Mouse (Mus musculus) hindbrain, embryonic 12.5 days (tissue): Measurements from ENCODE around the gene Fam43a. TPM values are rescaled to one million over a fixed set of nuclear protein-coding genes. Genes with fewer than 3 reads are reported as not detected.

Experiments
- ATAC-seq: fragments of 200-750 bp; cut with Nextera tagmentation; 2 replicates; pipeline ENCODE4 v1.8.0; 2017; ENCODE audit warnings: moderate TSS enrichment; ENCODE audit not compliant: low FRiP score
- H3K27ac ChIP-seq: fragments of 300-500 bp; sonication (generic); 2 replicates; pipeline ENCODE4 v1.5.1; 2016; ENCODE audit warnings: mild to moderate bottlenecking
- H3K27me3 ChIP-seq: fragments of 300-500 bp; sonication (generic); 2 replicates; pipeline ENCODE4 v1.6.1; 2016; ENCODE audit warnings: mild to moderate bottlenecking
- H3K36me3 ChIP-seq: fragments of 300-500 bp; sonication (generic); 2 replicates; pipeline ENCODE4 v1.6.1; 2016; ENCODE audit warnings: mild to moderate bottlenecking
- H3K4me1 ChIP-seq: fragments of 300-500 bp; sonication (generic); 2 replicates; pipeline ENCODE4 v1.6.1; 2016
- H3K4me2 ChIP-seq: fragments of 300-500 bp; sonication (generic); replicated peaks from 2 replicates; pipeline ENCODE4 v1.6.1; 2016; ENCODE audit warnings: mild to moderate bottlenecking
- H3K4me3 ChIP-seq: fragments of 300-500 bp; sonication (generic); 2 replicates; pipeline ENCODE4 v1.5.1; 2016; ENCODE audit warnings: mild to moderate bottlenecking
- H3K9ac ChIP-seq: fragments of 300-500 bp; sonication (generic); 2 replicates; pipeline ENCODE4 v1.6.1; 2016; ENCODE audit warnings: mild to moderate bottlenecking, moderate library complexity
- H3K9me3 ChIP-seq: fragments of 300-500 bp; sonication (generic); replicated peaks from 2 replicates; pipeline ENCODE4 v1.6.1; 2016; ENCODE audit warnings: mild to moderate bottlenecking
- WGBS: fragments of 180-500 bp; shearing (Covaris S2); methylation state at CpG from one replicate; pipeline ENCODE4 v1.1.7; 2016; 5-methylcytosine and 5-hydroxymethylcytosine counted together
- polyA plus RNA-seq: library from polyadenylated mRNA; unstranded; fragments of >200 nt; fragmentation: Nextera tagmentation; extraction: Ambion mirVana; gene quantifications from 2 replicates; pipeline ENCODE4 v1.2.1, GENCODE M21; 2016

Fam43a gene
- polyA plus RNA-seq, 1 experiment from 2014 or later = 17.5 TPM

DNA sequence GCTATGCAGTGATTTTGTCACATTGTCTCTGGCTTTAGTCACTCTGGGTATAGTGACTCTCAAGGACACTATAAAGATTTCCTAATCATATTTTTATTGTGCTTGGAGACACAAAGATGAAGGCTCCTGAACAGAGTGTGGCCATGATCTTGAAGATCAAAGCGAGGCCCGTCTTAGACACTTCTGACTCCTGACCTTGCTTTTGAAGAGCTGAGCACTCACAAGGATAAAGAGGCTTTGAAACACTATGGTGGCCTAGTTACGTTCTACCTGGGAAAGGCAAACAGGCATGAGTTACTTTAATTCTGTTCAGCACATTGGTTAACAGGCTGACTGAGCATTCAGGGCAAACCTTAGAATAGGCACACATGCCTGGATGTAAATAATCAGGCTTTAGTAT is 16.8 kb downstream of the Fam43a start:
- Histone ChIP-seq H3K4me1 (peaks cover 10% of the 10 kb centered on the region), H3K27me3 (no peaks in the 10 kb centered on the region), H3K27ac (no peak overlapping the region), H3K9me3 (no peaks in the 10 kb centered on the region), H3K9ac (no peak overlapping the region), H3K36me3 (no peaks in the 10 kb centered on the region), H3K4me2 (no peak overlapping the region), H3K4me3 (no peak overlapping the region)
- ATAC-seq = no peak
- 85% methylated on average over 3 of the region's 3 CpGs for WGBS

DNA sequence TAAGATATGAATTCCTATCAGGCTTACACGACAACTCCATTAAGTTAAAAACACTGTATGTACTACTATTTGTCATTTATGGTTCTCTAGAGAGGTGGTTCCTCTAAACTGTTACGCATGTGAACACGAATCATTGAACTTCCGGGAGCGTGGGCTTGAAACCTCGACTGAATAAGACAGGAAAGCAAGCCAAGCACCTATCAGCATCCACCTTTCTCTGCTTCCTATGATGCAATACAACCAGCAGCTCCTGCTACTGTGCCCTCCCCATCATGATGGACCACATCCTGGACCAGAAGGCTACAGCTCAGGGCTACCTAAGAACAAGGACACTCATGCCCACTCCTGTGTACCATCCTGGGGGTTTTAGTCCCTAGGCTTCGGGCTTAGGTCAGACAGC is 24.1 kb downstream of the Fam43a start:
- H3K9me3 ChIP-seq = no peaks in the 10 kb centered on the region
- no peaks in the 10 kb centered on the region; the same call in 1 of the 2 replicates for H3K4me1 ChIP-seq
- H3K4me3 ChIP-seq = no peak overlapping the region
- no peak overlapping the region for H3K4me2 ChIP-seq
- H3K27me3 ChIP-seq = no peaks in the 10 kb centered on the region
- H3K36me3 ChIP-seq = no peaks in the 10 kb centered on the region
- ATAC-seq = no peak
- 82% methylated on average over 7 of the region's 7 CpGs for WGBS
- H3K27ac ChIP-seq = no peak overlapping the region
- no peak overlapping the region for H3K9ac ChIP-seq

DNA sequence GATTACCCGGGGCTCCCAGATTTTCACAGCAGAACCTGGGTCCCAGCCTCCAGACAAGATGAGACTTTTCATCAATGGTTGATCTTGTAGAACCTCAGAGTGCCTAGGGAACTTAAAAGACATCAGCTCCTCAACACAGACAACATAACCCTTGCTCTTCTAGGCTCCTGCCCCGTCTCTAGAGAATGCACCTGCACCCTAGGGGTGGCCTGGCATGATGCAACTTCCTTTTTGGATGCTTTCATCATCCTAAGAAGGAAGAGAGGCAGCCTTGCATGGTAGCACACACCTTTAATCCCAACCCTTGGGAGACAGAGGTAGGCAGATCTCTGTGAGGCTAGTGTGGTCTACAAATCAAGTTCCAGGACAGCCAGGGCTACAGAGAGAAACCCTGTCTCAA is 25.1 kb downstream of the Fam43a start:
- 69% methylated on average over 2 of the region's 2 CpGs for WGBS
- Histone ChIP-seq H3K9me3 (no peaks in the 10 kb centered on the region), H3K9ac (no peak overlapping the region), H3K4me1 (no peaks in the 10 kb centered on the region; the same call in 1 of the 2 replicates), H3K27ac (no peak overlapping the region), H3K4me2 (no peak overlapping the region), H3K4me3 (no peak overlapping the region), H3K27me3 (no peaks in the 10 kb centered on the region), H3K36me3 (no peaks in the 10 kb centered on the region)
- no peak for ATAC-seq

DNA sequence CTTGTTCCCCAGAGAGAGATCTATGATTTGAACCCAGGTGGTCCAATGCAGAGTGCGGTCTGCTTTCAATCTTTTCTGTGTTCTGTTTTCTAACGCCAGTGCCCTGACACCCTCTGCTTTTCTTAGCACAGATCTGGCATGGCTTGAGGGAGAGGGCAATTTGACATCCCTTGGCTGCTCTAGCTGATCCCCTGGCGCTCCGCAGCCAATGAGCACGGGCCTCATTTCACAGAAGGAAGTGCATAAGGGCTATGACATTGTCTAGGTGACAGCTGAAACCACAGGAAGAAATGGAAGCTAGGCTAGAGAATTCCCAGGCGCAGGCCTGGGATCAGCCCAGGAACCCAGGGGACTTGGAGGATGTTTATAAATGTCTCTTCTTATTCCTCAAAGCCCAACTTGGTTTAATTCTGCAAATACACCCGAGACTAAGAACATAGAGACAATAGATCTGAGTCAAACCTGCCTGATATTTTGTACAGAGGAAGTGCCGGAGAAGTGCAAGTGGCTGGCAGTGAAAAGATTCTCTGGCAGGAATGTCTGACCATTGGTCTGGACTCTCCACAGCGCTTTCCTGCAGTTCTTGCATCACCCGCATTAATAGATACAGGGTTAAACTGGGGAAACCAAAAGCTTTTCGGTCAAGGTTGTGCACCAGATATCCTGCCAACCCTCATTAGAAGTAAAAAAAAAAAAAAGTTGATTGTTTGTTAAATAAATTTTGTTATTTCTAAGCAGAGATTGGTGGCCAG is 28.2 kb downstream of the Fam43a start:
- no peaks in the 10 kb centered on the region for H3K27me3 ChIP-seq
- H3K36me3 ChIP-seq = no peaks in the 10 kb centered on the region
- H3K27ac ChIP-seq = no peak overlapping the region
- no peak overlapping the region for H3K9ac ChIP-seq
- no peaks in the 10 kb centered on the region for H3K9me3 ChIP-seq
- no peak for ATAC-seq
- H3K4me2 ChIP-seq = no peak overlapping the region
- H3K4me3 ChIP-seq = no peak overlapping the region
- 63% methylated on average over 11 of the region's 11 CpGs for WGBS
- no peaks in the 10 kb centered on the region; the same call in 1 of the 2 replicates for H3K4me1 ChIP-seq

DNA sequence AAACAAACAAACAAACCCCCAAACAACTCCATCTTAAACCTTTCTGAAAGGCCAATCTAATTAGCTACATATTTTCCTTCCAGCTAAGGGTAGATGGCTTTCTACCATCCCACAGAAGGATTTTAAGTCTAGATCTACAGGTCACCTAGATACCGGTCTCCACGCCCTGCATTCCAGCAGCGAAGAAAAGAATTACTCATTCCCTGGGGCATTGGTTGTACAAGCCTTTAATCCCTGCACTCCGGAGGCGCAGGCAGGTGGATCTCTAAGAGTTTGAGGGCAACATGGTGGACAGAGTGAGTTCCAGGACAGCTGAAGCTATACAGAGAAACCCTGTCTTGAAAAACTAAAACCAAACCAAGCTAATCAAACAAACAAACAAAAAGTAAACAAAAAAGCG is 28.9 kb downstream of the Fam43a start:
- Histone ChIP-seq H3K9me3 (no peaks in the 10 kb centered on the region), H3K27ac (no peak overlapping the region), H3K9ac (no peak overlapping the region), H3K4me3 (no peak overlapping the region), H3K27me3 (no peaks in the 10 kb centered on the region), H3K4me1 (no peaks in the 10 kb centered on the region; the same call in 1 of the 2 replicates), H3K4me2 (no peak overlapping the region), H3K36me3 (no peaks in the 10 kb centered on the region)
- WGBS = 58% methylated on average over 6 of the region's 6 CpGs
- no peak for ATAC-seq

DNA sequence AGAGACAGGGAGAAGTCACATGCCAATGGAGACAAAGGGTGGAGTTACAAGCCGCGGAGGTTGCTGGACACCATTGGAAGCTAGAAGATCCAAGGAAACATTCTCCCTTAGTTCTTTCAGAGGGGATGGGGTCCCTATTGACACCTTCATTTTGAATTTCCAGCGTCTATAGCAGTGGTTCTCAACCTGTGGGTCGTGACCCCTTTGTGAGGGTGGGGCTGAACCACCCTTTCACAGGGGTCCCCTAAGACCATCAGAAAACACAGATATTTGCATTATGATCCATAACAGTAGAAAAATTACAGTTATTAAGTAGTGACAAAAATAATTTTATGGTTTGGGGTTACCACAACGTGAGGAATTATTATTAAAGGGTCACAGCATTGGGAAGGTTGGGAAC is 30.0 kb downstream of the Fam43a start:
- no peak overlapping the region for H3K4me3 ChIP-seq
- H3K9ac ChIP-seq = no peak overlapping the region
- no peak overlapping the region for H3K4me2 ChIP-seq
- no peaks in the 10 kb centered on the region for H3K9me3 ChIP-seq
- H3K4me1 ChIP-seq = no peaks in the 10 kb centered on the region; the same call in 1 of the 2 replicates
- no peaks in the 10 kb centered on the region for H3K27me3 ChIP-seq
- H3K36me3 ChIP-seq = no peaks in the 10 kb centered on the region
- no peak overlapping the region for H3K27ac ChIP-seq
- 90% methylated on average over 5 of the region's 5 CpGs for WGBS
- ATAC-seq = no peak

DNA sequence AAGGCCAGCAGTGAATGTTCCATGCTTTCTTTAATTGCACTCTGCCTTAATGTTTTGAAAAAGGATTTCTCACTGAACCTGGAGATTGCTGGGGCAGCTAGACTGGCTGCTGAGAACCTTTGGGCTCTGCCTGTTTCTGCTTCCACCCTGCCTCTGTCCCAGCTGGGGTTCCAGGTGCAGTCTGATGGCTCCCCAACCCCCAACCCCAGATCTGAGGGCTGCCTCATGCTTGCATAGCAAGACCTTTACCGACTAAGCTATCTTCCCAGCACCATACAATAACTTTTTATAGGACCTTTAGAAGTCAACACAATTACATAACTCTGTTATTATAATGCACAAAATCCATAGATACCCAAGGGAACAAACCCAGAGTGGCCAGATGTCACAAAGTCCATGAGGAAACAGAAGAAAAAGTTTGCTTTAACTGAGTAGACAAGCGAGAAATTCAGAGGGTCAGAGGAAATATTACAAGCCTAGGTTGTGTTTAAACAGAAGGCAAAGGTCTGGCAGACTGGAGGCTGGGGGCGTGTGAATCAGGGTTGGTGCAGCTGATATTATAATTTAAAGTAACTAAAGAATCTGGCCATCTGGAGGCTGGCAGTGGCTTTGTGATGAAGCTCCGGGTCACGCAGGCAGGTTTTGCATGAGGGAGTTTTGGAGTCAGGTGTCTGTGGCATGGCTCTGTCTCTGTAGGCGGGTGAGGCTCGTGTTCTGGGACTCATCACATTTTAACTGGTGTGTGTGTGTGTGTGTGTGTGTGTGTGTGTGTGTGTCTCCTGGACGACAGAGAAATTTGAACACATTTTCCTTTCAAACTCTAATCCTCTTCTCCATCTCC is 34.6 kb downstream of the Fam43a start:
- WGBS = 52% methylated on average over 7 of the region's 8 CpGs
- ATAC-seq = no peak
- H3K27me3 ChIP-seq = no peaks in the 10 kb centered on the region
- H3K4me2 ChIP-seq = no peak overlapping the region
- H3K4me3 ChIP-seq = no peak overlapping the region
- H3K36me3 ChIP-seq = no peaks in the 10 kb centered on the region
- H3K27ac ChIP-seq = no peak overlapping the region
- H3K9me3 ChIP-seq = no peaks in the 10 kb centered on the region
- no peak overlapping the region for H3K9ac ChIP-seq
- H3K4me1 ChIP-seq = no peaks in the 10 kb centered on the region

DNA sequence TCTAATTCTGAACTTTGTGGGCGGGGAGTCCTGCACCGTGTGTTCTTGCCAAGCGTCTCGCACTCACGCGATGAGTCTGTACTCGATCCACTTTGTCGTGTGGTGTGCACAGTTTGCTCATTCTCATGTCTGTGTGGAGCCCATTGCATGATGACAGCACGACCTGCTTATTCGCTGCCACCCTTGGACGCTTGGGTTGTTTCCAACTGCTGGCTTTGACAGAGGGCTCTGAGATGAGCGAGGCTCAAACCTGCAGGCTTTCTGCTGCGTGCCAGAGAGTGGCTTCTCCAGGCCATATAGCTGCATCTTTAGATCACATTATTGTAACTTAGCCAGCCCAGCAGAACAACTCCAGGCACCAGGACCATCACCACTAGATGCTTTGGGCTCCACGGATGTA is 39.1 kb downstream of the Fam43a start:
- no peaks in the 10 kb centered on the region for H3K27me3 ChIP-seq
- H3K4me2 ChIP-seq = no peak overlapping the region
- H3K9me3 ChIP-seq = no peaks in the 10 kb centered on the region
- 93% methylated on average over 14 of the region's 14 CpGs for WGBS
- ATAC-seq = no peak
- no peak overlapping the region for H3K27ac ChIP-seq
- no peaks in the 10 kb centered on the region for H3K36me3 ChIP-seq
- no peak overlapping the region for H3K4me3 ChIP-seq
- no peak overlapping the region for H3K9ac ChIP-seq
- no peaks in the 10 kb centered on the region for H3K4me1 ChIP-seq

DNA sequence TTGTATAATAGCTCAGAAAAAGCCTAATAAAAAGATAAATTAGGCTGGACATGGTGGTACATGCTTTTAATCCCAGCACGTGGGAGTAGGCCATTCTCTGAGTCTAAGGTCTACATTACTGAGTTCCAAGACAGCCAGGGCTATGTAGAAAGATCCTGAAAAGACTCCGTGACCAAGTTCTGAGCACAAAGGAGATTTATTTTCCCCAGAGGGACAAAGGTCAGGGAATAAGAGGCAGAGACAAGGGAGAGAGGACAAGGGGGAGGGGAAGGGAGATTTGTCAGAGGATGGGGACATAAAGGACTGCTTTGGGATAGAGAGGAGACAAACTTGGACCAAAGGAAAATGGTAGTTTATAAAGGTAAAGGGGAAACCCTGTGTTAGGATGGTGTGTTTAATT is 41.1 kb downstream of the Fam43a start:
- no peak for ATAC-seq
- Histone ChIP-seq H3K9me3 (no peaks in the 10 kb centered on the region), H3K9ac (no peak overlapping the region), H3K27me3 (no peaks in the 10 kb centered on the region), H3K36me3 (no peaks in the 10 kb centered on the region), H3K4me2 (no peak overlapping the region), H3K27ac (no peak overlapping the region), H3K4me1 (no peaks in the 10 kb centered on the region), H3K4me3 (no peak overlapping the region)
- WGBS = 30% methylated on average over 2 of the region's 2 CpGs

DNA sequence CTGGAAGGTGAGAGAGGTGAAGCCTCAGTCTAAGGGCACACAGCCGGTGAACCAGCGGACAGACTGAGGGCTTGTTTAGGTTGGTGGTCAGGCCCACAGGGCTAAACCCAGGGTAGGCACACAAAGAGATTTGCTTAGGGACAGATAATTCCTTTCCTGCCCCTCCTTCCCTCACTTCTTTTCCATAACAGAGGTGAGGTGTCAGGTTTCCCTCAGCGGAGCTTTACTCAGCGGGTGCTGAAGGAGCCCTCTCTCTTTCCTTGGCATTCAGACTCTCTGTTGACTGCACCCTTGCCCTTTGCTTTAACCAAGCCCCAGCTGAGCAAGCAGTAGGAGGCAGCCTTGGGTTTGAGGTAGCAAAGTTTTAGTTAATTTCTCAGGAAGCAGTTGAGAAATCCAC is 41.9 kb downstream of the Fam43a start:
- WGBS = 23% methylated on average over 4 of the region's 4 CpGs
- no peak overlapping the region for H3K27ac ChIP-seq
- no peak overlapping the region for H3K4me3 ChIP-seq
- no peaks in the 10 kb centered on the region for H3K36me3 ChIP-seq
- H3K4me2 ChIP-seq = no peak overlapping the region
- no peaks in the 10 kb centered on the region for H3K27me3 ChIP-seq
- H3K4me1 ChIP-seq = peaks cover 5% of the 10 kb centered on the region
- no peaks in the 10 kb centered on the region for H3K9me3 ChIP-seq
- H3K9ac ChIP-seq = no peak overlapping the region
- ATAC-seq = no peak

DNA sequence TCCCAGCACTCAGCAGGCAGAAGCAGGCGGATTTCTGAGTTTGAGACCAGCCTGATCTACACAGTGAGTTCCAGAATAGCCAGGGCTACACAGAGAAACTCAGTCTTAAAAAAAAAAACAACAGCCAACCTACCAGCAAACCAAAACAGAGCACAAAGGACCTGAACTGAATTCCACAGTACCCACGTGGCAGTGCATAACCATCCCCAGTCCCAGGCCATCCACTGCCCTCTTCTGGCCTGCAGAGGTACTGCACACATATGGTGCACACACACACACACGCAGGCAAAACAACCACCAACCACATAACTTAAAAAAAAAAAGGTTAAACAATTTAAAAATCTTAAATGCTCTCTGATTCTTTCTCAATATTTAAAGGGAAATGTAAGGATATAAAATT is 42.7 kb downstream of the Fam43a start:
- H3K9ac ChIP-seq = no peak overlapping the region
- WGBS = 78% methylated on average over 3 of the region's 3 CpGs
- no peak for ATAC-seq

DNA sequence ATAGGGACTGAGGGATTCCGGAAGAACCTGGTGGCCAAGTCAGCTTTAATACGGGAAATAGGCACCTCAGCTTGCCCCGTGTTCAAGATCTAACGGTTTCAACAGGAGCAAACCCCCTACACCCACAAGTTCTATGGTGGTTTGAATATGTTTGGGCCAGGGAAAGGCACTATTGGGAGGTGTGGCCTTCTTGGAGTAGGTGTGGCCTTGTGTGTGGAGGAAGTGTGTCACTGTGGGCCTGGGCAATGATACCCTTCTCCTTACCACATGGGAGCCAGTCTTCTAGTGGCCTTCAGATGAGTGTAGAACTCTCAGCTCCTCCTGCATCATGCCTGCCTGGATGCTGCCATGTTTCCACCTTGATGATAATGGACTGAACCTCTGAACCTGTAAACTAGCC is 45.5 kb downstream of the Fam43a start:
- Histone ChIP-seq H3K27me3 (no peaks in the 10 kb centered on the region), H3K9ac (no peak overlapping the region), H3K27ac (no peak overlapping the region), H3K4me2 (no peak overlapping the region), H3K36me3 (no peaks in the 10 kb centered on the region), H3K9me3 (peaks cover 4% of the 10 kb centered on the region; the same call in 1 of the 2 replicates), H3K4me3 (no peak overlapping the region), H3K4me1 (peaks cover 5% of the 10 kb centered on the region)
- no peak for ATAC-seq
- 92% methylated on average over 4 of the region's 4 CpGs for WGBS

More for the DNA sequence above, 42.7 kb downstream of the Fam43a start:
- Histone ChIP-seq H3K27me3 (no peaks in the 10 kb centered on the region), H3K4me3 (no peak overlapping the region), H3K9me3 (no peaks in the 10 kb centered on the region), H3K4me2 (no peak overlapping the region), H3K4me1 (peaks cover 5% of the 10 kb centered on the region), H3K36me3 (no peaks in the 10 kb centered on the region), H3K27ac (no peak overlapping the region)
